Mouse (Mus musculus) heart, adult 2 months (tissue): ENCODE results near the gene Bcl6. TPM values are rescaled to one million over a fixed set of nuclear protein-coding genes. Genes with fewer than 3 reads are reported as not detected.
A peak's percentile ranks its signal among the peaks of the same experiment; 100 is the strongest.

Source experiments
- DNase-seq, 2 experiments: peaks; one replicate each; pipeline ENCODE4 v3.0.0; 2021
- H3K27ac ChIP-seq: fragments of 200-600 bp; 2 replicates; pipeline ENCODE4 v1.8.1; 2022
- H3K27me3 ChIP-seq: fragments of 200-500 bp; 2 replicates; pipeline ENCODE4 v1.6.1; 2012; ENCODE audit warnings: mild to moderate bottlenecking, low read length, inconsistent platforms, mixed read lengths; ENCODE audit not compliant: control insufficient read depth, insufficient read depth
- H3K36me3 ChIP-seq: fragments of 200-500 bp; 2 replicates; pipeline ENCODE4 v1.6.1; 2012; ENCODE audit warnings: low read length, inconsistent platforms; ENCODE audit not compliant: control insufficient read depth, insufficient read depth
- H3K4me1 ChIP-seq: fragments of 200-500 bp; 2 replicates; pipeline ENCODE4 v1.6.1; 2011; ENCODE audit warnings: low read length; ENCODE audit not compliant: control insufficient read depth, insufficient read depth
- H3K4me3 ChIP-seq: fragments of 200-600 bp; 2 replicates; pipeline ENCODE4 v1.8.1; 2022
- H3K79me2 ChIP-seq: fragments of 200-500 bp; replicated peaks from 2 replicates; pipeline ENCODE4 v1.6.1; 2012; ENCODE audit warnings: mild to moderate bottlenecking, inconsistent platforms, low read length, moderate library complexity, mixed read lengths; ENCODE audit not compliant: control insufficient read depth, insufficient read depth
- H3K9ac ChIP-seq: fragments of 200-500 bp; 2 replicates; pipeline ENCODE4 v1.6.1; 2012; ENCODE audit warnings: low read depth, mild to moderate bottlenecking, control low read depth, inconsistent platforms, low read length, mixed read lengths
- CTCF ChIP-seq: fragments of 200-600 bp; IDR thresholded peaks from 2 replicates; pipeline ENCODE4 v1.8.1; 2022; ENCODE audit warnings: antibody characterized with exemption, mild to moderate bottlenecking, moderate library complexity
- EP300 ChIP-seq: fragments of 200-500 bp; IDR thresholded peaks from 2 replicates; pipeline ENCODE4 v1.6.1; 2011; ENCODE audit warnings: low read depth, low read length, control low read depth; ENCODE audit not compliant: insufficient read depth
- POLR2A ChIP-seq: fragments of 200-500 bp; IDR thresholded peaks from 2 replicates; pipeline ENCODE4 v1.6.1; 2011; ENCODE audit warnings: mild to moderate bottlenecking, low read depth, low read length, control low read depth; ENCODE audit not compliant: insufficient read depth
- WGBS: fragments of 180-500 bp; shearing (Covaris S2); methylation state at CpG from one replicate; pipeline ENCODE4 v1.1.7; 2018; 5-methylcytosine and 5-hydroxymethylcytosine counted together
- intact Hi-C: fragments of 180-260 bp; cut with DNase I; formaldehyde crosslinking; loops from one replicate; pipeline ENCODE4 v1.15.1; 2025
- polyA plus RNA-seq: library from polyadenylated mRNA; depleted of rRNA; stranded (reverse); fragments of >200 nt; gene quantifications from 2 replicates; pipeline ENCODE4 v1.2.3, GENCODE M21; 2012
- total RNA-seq, 2 experiments: library from RNA; stranded (reverse); gene quantifications; 2 replicates each; pipeline ENCODE4 v1.2.3; 2021

Bcl6 gene
- total and polyA plus RNA-seq, 3 experiments: 15.4 to 21.7 (median 16.5) TPM

GRCm38 (mm10) chr16:23953959-23954260, 34.7 kb downstream of the Bcl6 start:
- no peak for DNase-seq
- H3K9ac ChIP-seq: no peak overlapping the region
- intact Hi-C loops: loop anchor here (1.0 to 5.0 kb wide), 3 partner anchors 55 to 502 kb away; no protein-coding TSS in a partner anchor
- WGBS: 5% methylated on average over 1 of the region's 1 CpGs
- H3K27ac ChIP-seq: no peak overlapping the region
- no peaks in the 10 kb centered on the region for H3K79me2 ChIP-seq
- no peaks in the 10 kb centered on the region for H3K4me1 ChIP-seq
- H3K4me3 ChIP-seq: no peak overlapping the region
- H3K36me3 ChIP-seq: no peaks in the 10 kb centered on the region
- no peaks in the 10 kb centered on the region for H3K27me3 ChIP-seq
- no peak for TF ChIP-seq EP300
- TF ChIP-seq CTCF: no peak
- TF ChIP-seq POLR2A: no peak

- WGBS: 39% methylated on average over 11 of the region's 11 CpGs
- DNase-seq: peak in 1 of 2 experiments; percentile 24
- intact Hi-C loops: loop anchor here (1.0 to 5.0 kb wide), 3 partner anchors 55 to 501 kb away; no protein-coding TSS in a partner anchor
Observed at GRCm38 (mm10) chr16:23953189-23953958, 35.3 kb downstream of the Bcl6 start.

GRCm38 (mm10) chr16:23952101-23952727, 36.4 kb downstream of the Bcl6 start:
- Histone ChIP-seq H3K27me3 (no peaks in the 10 kb centered on the region), H3K79me2 (no peaks in the 10 kb centered on the region), H3K9ac (no peak overlapping the region), H3K4me1 (no peaks in the 10 kb centered on the region), H3K36me3 (no peaks in the 10 kb centered on the region), H3K27ac (no peak overlapping the region), H3K4me3 (no peak overlapping the region)
- DNase-seq: no peak
- TF ChIP-seq POLR2A: no peak
- no peak for TF ChIP-seq EP300
- TF ChIP-seq CTCF: no peak
- WGBS: 70% methylated on average over 4 of the region's 4 CpGs
- intact Hi-C loops: loop anchor here (2.0 to 5.0 kb wide), 2 partner anchors 53 to 500 kb away; no protein-coding TSS in a partner anchor

More at GRCm38 (mm10) chr16:23953189-23953958, 35.3 kb downstream of the Bcl6 start:
- no peak for TF ChIP-seq EP300
- peak; percentile 81 for TF ChIP-seq CTCF
- TF ChIP-seq POLR2A: no peak
- H3K4me1 ChIP-seq: no peaks in the 10 kb centered on the region
- H3K9ac ChIP-seq: no peak overlapping the region
- H3K27me3 ChIP-seq: no peaks in the 10 kb centered on the region
- no peak overlapping the region for H3K27ac ChIP-seq
- no peak overlapping the region for H3K4me3 ChIP-seq
- no peaks in the 10 kb centered on the region for H3K79me2 ChIP-seq
- no peaks in the 10 kb centered on the region for H3K36me3 ChIP-seq

GRCm38 (mm10) chr16:23947654-23948053, 41.0 kb downstream of the Bcl6 start:
- no peaks in the 10 kb centered on the region for H3K79me2 ChIP-seq
- WGBS: 90% methylated on average over 6 of the region's 6 CpGs
- no peak for TF ChIP-seq POLR2A
- peak; percentile 31; the same call in 1 of the 2 replicates for TF ChIP-seq CTCF
- TF ChIP-seq EP300: no peak
- H3K36me3 ChIP-seq: no peaks in the 10 kb centered on the region
- no peaks in the 10 kb centered on the region for H3K4me1 ChIP-seq
- no peak overlapping the region for H3K4me3 ChIP-seq
- no peak for DNase-seq
- H3K9ac ChIP-seq: no peak overlapping the region
- intact Hi-C loops: no loop called here
- H3K27me3 ChIP-seq: no peaks in the 10 kb centered on the region
- no peak overlapping the region for H3K27ac ChIP-seq

GRCm38 (mm10) chr16:23944801-23945200, 43.9 kb downstream of the Bcl6 start:
- 7% methylated on average over 3 of the region's 3 CpGs for WGBS
- no peaks in the 10 kb centered on the region for H3K27me3 ChIP-seq
- no peak overlapping the region for H3K4me3 ChIP-seq
- H3K27ac ChIP-seq: no peak overlapping the region
- no peak for DNase-seq
- no peaks in the 10 kb centered on the region for H3K36me3 ChIP-seq
- intact Hi-C loops: no loop called here
- H3K9ac ChIP-seq: no peak overlapping the region
- no peaks in the 10 kb centered on the region for H3K4me1 ChIP-seq
- no peaks in the 10 kb centered on the region for H3K79me2 ChIP-seq
- TF ChIP-seq POLR2A: no peak

- Histone ChIP-seq H3K27ac (no peak overlapping the region), H3K9ac (no peak overlapping the region), H3K79me2 (no peaks in the 10 kb centered on the region), H3K4me3 (no peak overlapping the region), H3K36me3 (no peaks in the 10 kb centered on the region), H3K27me3 (no peaks in the 10 kb centered on the region), H3K4me1 (no peaks in the 10 kb centered on the region)
- DNase-seq: no peak
- WGBS: 57% methylated on average over 2 of the region's 2 CpGs
- TF ChIP-seq CTCF (no peak), EP300 (no peak)
- intact Hi-C loops: no loop called here
Observed at GRCm38 (mm10) chr16:23934397-23934796, 54.3 kb downstream of the Bcl6 start.
